Mouse (Mus musculus) MN1 (cell line): ENCODE data around the gene Edc4.
A peak's percentile ranks its signal among the peaks of the same experiment; 100 is the strongest.
"Not testable (repeated sequence)": the region's sequence is repeated elsewhere in the genome, so short reads cannot be mapped to it uniquely, and the experiment has no call there.

ENCODE experiments used
- DNase-seq: peaks from one replicate; pipeline ENCODE4 v3.0.0-alpha.2; 2016; ENCODE audit warnings: low spot score

The Edc4 gene

GRCm38 (mm10) chr8:105880754-105881520, at the start of gene Edc4:
Edc4 (plus strand) TSS chr8:105880881.
- peak; percentile 89 for DNase-seq

- DNase-seq, result not testable (repeated sequence)
Observed at GRCm38 (mm10) chr8:105833740-105834139, 46.9 kb upstream of the Edc4 start.

GRCm38 (mm10) chr8:105835318-105835717, 45.4 kb upstream of the Edc4 start:
- DNase-seq, result peak; percentile 69

GRCm38 (mm10) chr8:105836991-105837390, 43.7 kb upstream of the Edc4 start:
- no peak for DNase-seq

GRCm38 (mm10) chr8:105839209-105839608, 41.5 kb upstream of the Edc4 start:
- DNase-seq, result no peak

- DNase-seq, result no peak
Observed at GRCm38 (mm10) chr8:105846678-105847077, 34.0 kb upstream of the Edc4 start.

GRCm38 (mm10) chr8:105850014-105850413, 30.7 kb upstream of the Edc4 start:
- no peak for DNase-seq

GRCm38 (mm10) chr8:105850611-105851010, 30.1 kb upstream of the Edc4 start:
- no peak for DNase-seq

GRCm38 (mm10) chr8:105851651-105852143, 29.0 kb upstream of the Edc4 start:
- DNase-seq, result peak; percentile 96

GRCm38 (mm10) chr8:105852146-105852729, 28.4 kb upstream of the Edc4 start:
- no peak for DNase-seq

GRCm38 (mm10) chr8:105853178-105853577, 27.5 kb upstream of the Edc4 start, which contains the start of gene Cenpt:
Cenpt (minus strand) TSS chr8:105853278.
- no peak for DNase-seq

GRCm38 (mm10) chr8:105854303-105854702, 26.4 kb upstream of the Edc4 start:
- DNase-seq, result no peak

- peak; percentile 95 for DNase-seq
Observed at GRCm38 (mm10) chr8:105854715-105855216, 25.9 kb upstream of the Edc4 start, which contains the start of gene Thap11. Thap11 (plus strand) TSS chr8:105855132.

GRCm38 (mm10) chr8:105855248-105856167, 25.2 kb upstream of the Edc4 start:
- peak; percentile 70 for DNase-seq

GRCm38 (mm10) chr8:105856168-105856835, 24.4 kb upstream of the Edc4 start:
- DNase-seq, result no peak

- DNase-seq, result no peak
Observed at GRCm38 (mm10) chr8:105858495-105858894, 22.2 kb upstream of the Edc4 start.

- DNase-seq, result peak; percentile 25
Observed at GRCm38 (mm10) chr8:105859314-105859713, 21.4 kb upstream of the Edc4 start.

- peak; percentile 100 for DNase-seq
Observed at GRCm38 (mm10) chr8:105860143-105860981, 20.3 kb upstream of the Edc4 start, which contains the start of gene Nutf2. Nutf2 (plus strand) TSS chr8:105860580.

- DNase-seq, result peak; percentile 73
Observed at GRCm38 (mm10) chr8:105861951-105862350, 18.7 kb upstream of the Edc4 start.

- DNase-seq, result no peak
Observed at GRCm38 (mm10) chr8:105866364-105867029, 14.2 kb upstream of the Edc4 start.
